Mouse (Mus musculus) heart, embryonic 14.5 days (tissue): ENCODE measurements at regions not wholly inside any gene's neighbourhood (a gene's known extent, or its start where the extent isn't known, plus 50 kb on each side); places are given as distances from the start of the nearest gene placed in this dataset.

Source experiments
- ATAC-seq: fragments of 200-750 bp; cut with Nextera tagmentation; 2 replicates; pipeline ENCODE4 v1.8.0; 2017; ENCODE audit warnings: low read depth, moderate TSS enrichment; ENCODE audit not compliant: insufficient number of reproducible peaks, insufficient read depth, low FRiP score
- H3K27ac ChIP-seq, 2 experiments: fragments of 200-500 bp in 1 of 2; fragments of 300-500 bp in 1 of 2; sonication (generic) in 1 of 2; replicated peaks in 1 of 2; 2 replicates each; pipeline ENCODE4 v1.5.1; 2012 to 2014; ENCODE audit warnings: low read depth in 2 of 2, low read length in 2 of 2, control low read depth in 1 of 2, mild to moderate bottlenecking in 1 of 2, mixed read lengths in 1 of 2; ENCODE audit not compliant: control insufficient read depth in 1 of 2, insufficient read depth in 1 of 2
- H3K27me3 ChIP-seq: fragments of 300-500 bp; sonication (generic); 2 replicates; pipeline ENCODE4 v1.6.1; 2014; ENCODE audit warnings: mild to moderate bottlenecking, low read length, control low read depth; ENCODE audit not compliant: control insufficient read depth, insufficient read depth
- H3K36me3 ChIP-seq: fragments of 300-500 bp; sonication (generic); 2 replicates; pipeline ENCODE4 v1.6.1; 2014; ENCODE audit warnings: mild to moderate bottlenecking, control low read depth, low read length, mixed read lengths; ENCODE audit not compliant: control insufficient read depth, insufficient read depth
- H3K4me1 ChIP-seq, 2 experiments: fragments of 200-500 bp in 1 of 2; fragments of 300-500 bp in 1 of 2; sonication (generic) in 1 of 2; 2 replicates each; pipeline ENCODE4 v1.6.1; 2012 to 2014; ENCODE audit warnings: low read length in 2 of 2, control low read depth in 1 of 2, mixed read lengths in 1 of 2; ENCODE audit not compliant: control insufficient read depth in 2 of 2, insufficient read depth in 2 of 2
- H3K4me2 ChIP-seq: fragments of 300-500 bp; sonication (generic); 2 replicates; pipeline ENCODE4 v1.6.1; 2014; ENCODE audit warnings: mild to moderate bottlenecking, low read length
- H3K4me3 ChIP-seq, 2 experiments: fragments of 200-500 bp in 1 of 2; fragments of 300-500 bp in 1 of 2; sonication (generic) in 1 of 2; 2 replicates each; pipeline ENCODE4 v1.5.1; 2012 to 2014; ENCODE audit warnings: low read length in 2 of 2, mild to moderate bottlenecking in 2 of 2, control low read depth in 1 of 2, low read depth in 1 of 2, moderate library complexity in 1 of 2; ENCODE audit not compliant: control insufficient read depth in 1 of 2, insufficient read depth in 1 of 2
- H3K9ac ChIP-seq: fragments of 300-500 bp; sonication (generic); 2 replicates; pipeline ENCODE4 v1.6.1; 2014; ENCODE audit warnings: mild to moderate bottlenecking, low read length
- H3K9me3 ChIP-seq: fragments of 300-500 bp; sonication (generic); 2 replicates; pipeline ENCODE4 v1.6.1; 2016; ENCODE audit warnings: low read length, control low read depth; ENCODE audit not compliant: control insufficient read depth
- WGBS: fragments of 180-500 bp; shearing (Covaris S2); extraction: QIAGEN DNeasy Blood & Tissue Kit; methylation state at CpG from one replicate; pipeline ENCODE4 v1.1.7; 2014; 5-methylcytosine and 5-hydroxymethylcytosine counted together

GRCm38 (mm10) chr1:90449571-90450226 lies 153.1 kb upstream of the Cops8 start:
- no peaks in the 10 kb centered on the region for H3K27me3 ChIP-seq
- H3K36me3 ChIP-seq: no peaks in the 10 kb centered on the region
- no peak overlapping the region for H3K27ac ChIP-seq
- 54% methylated on average over 7 of the region's 7 CpGs for whole genome bisulfite sequencing
- no peaks in the 10 kb centered on the region for H3K9me3 ChIP-seq
- no peak overlapping the region for H3K4me2 ChIP-seq
- H3K4me1 ChIP-seq: no peaks in the 10 kb centered on the region
- H3K9ac ChIP-seq: no peak overlapping the region
- H3K4me3 ChIP-seq: no peak overlapping the region
- no peak for ATAC-seq

- H3K27ac ChIP-seq: no peak overlapping the region
- WGBS: 85% methylated on average over 6 of the region's 6 CpGs
- H3K4me3 ChIP-seq: no peak overlapping the region
- no peaks in the 10 kb centered on the region for H3K9me3 ChIP-seq
- no peak for ATAC-seq
- no peak overlapping the region for H3K9ac ChIP-seq
- no peaks in the 10 kb centered on the region for H3K27me3 ChIP-seq
- peaks cover 0 to under 1% of the 10 kb centered on the region in 2 experiments; a peak in 2 of 4 replicates for H3K4me1 ChIP-seq
- no peak overlapping the region for H3K4me2 ChIP-seq
- no peaks in the 10 kb centered on the region for H3K36me3 ChIP-seq
Measured at GRCm38 (mm10) chr1:90451942-90452557, 150.7 kb upstream of the Cops8 start.

GRCm38 (mm10) chr1:90454263-90454662 lies 148.5 kb upstream of the Cops8 start:
- 59% methylated on average over 7 of the region's 7 CpGs for WGBS
- no peaks in the 10 kb centered on the region for H3K27me3 ChIP-seq

GRCm38 (mm10) chr1:90457396-90457795 lies 145.4 kb upstream of the Cops8 start:
- Histone ChIP-seq H3K4me2 (peak overlapping the region; percentile 17; the same call in 1 of the 2 replicates), H3K36me3 (no peaks in the 10 kb centered on the region), H3K4me3 (no peak overlapping the region), H3K9ac (no peak overlapping the region), H3K4me1 (peaks cover 3 to 6% of the 10 kb centered on the region in 2 experiments; a peak in 2 of 4 replicates), H3K9me3 (no peaks in the 10 kb centered on the region), H3K27ac (peak overlapping the region in 1 of 2 experiments; percentile 25; a peak in 1 of 4 replicates), H3K27me3 (no peaks in the 10 kb centered on the region)
- no peak for ATAC-seq
- WGBS: 18% methylated on average over 9 of the region's 9 CpGs

More at GRCm38 (mm10) chr1:90454263-90454662, 148.5 kb upstream of the Cops8 start:
- no peak overlapping the region for H3K4me2 ChIP-seq
- peaks cover 3 to 6% of the 10 kb centered on the region in 2 experiments; a peak in 2 of 4 replicates for H3K4me1 ChIP-seq
- no peaks in the 10 kb centered on the region for H3K9me3 ChIP-seq
- no peaks in the 10 kb centered on the region for H3K36me3 ChIP-seq
- H3K4me3 ChIP-seq: no peak overlapping the region
- H3K27ac ChIP-seq: peak overlapping the region in 1 of 2 experiments; percentile 25; a peak in 1 of 4 replicates
- ATAC-seq: no peak
- no peak overlapping the region for H3K9ac ChIP-seq

- Histone ChIP-seq H3K36me3 (no peaks in the 10 kb centered on the region), H3K4me1 (peaks cover 3 to 6% of the 10 kb centered on the region in 2 experiments; a peak in 2 of 4 replicates), H3K27me3 (no peaks in the 10 kb centered on the region), H3K4me2 (no peak overlapping the region), H3K9me3 (no peaks in the 10 kb centered on the region), H3K4me3 (no peak overlapping the region), H3K9ac (no peak overlapping the region), H3K27ac (no peak overlapping the region)
- 81% methylated on average over 8 of the region's 8 CpGs for WGBS
- no peak for ATAC-seq
Measured at GRCm38 (mm10) chr1:90458176-90458575, 144.6 kb upstream of the Cops8 start.

GRCm38 (mm10) chr1:90461699-90462098 lies 141.1 kb upstream of the Cops8 start:
- H3K4me3 ChIP-seq: no peak overlapping the region
- no peaks in the 10 kb centered on the region for H3K9me3 ChIP-seq
- 70% methylated on average over 1 of the region's 1 CpGs for WGBS
- H3K27me3 ChIP-seq: no peaks in the 10 kb centered on the region
- H3K4me1 ChIP-seq: peaks cover 3 to 6% of the 10 kb centered on the region in 2 experiments; a peak in 2 of 4 replicates
- no peak for ATAC-seq
- no peak overlapping the region for H3K9ac ChIP-seq
- no peaks in the 10 kb centered on the region for H3K36me3 ChIP-seq
- no peak overlapping the region for H3K4me2 ChIP-seq
- H3K27ac ChIP-seq: no peak overlapping the region; a peak in 1 of 4 replicates

- Histone ChIP-seq H3K4me2 (no peak overlapping the region), H3K9ac (no peak overlapping the region), H3K36me3 (no peaks in the 10 kb centered on the region), H3K27me3 (no peaks in the 10 kb centered on the region), H3K9me3 (no peaks in the 10 kb centered on the region), H3K4me3 (no peak overlapping the region), H3K4me1 (no peaks in the 10 kb centered on the region), H3K27ac (no peak overlapping the region)
- ATAC-seq: no peak
- WGBS: 74% methylated on average over 6 of the region's 6 CpGs
Measured at GRCm38 (mm10) chr1:90463302-90463701, 139.5 kb upstream of the Cops8 start.
